Mouse (Mus musculus) mature B cell (primary cell): ENCODE data around the gene Nrcam.

ENCODE experiments used
- in situ Hi-C: fragments of 300-500 bp; cut with MboI; formaldehyde crosslinking; loops from 2 replicates; pipeline ENCODE4 v1.14.3; 2019

Nrcam gene

DNA sequence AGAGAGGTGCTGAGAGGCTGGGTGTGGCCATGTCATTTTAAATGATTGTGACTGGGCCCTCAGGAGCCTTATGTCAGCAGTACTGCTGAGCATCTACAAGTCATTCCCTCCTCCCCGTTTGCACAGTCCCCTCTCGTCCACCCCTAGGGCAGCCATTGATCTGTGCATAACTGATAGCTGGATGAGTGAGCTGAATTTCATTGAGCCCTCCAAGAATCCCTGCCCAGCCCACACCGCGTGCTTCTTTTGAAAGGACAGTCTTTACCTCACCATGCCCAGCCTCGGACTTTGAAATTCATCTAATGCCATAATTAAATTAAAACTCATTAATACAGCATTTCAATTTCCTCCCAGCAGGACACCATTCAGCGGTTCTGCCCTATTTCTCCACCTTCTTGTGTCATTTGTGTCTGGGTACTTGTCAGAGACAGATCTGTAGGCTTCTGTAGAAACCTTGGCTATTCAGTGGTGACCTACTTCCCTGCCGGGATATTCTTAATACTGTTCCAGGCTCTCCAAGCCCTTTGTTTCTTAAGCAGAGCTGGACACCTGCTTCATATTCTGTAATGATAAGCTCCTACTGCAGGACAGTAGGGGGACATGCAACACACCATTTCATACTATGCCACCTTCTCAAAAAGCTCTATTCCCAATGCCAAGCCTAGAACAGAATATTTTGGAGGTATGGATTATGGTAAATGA lies 190.9 kb downstream of the Nrcam start:
- in situ Hi-C loops, result no loop called here

DNA sequence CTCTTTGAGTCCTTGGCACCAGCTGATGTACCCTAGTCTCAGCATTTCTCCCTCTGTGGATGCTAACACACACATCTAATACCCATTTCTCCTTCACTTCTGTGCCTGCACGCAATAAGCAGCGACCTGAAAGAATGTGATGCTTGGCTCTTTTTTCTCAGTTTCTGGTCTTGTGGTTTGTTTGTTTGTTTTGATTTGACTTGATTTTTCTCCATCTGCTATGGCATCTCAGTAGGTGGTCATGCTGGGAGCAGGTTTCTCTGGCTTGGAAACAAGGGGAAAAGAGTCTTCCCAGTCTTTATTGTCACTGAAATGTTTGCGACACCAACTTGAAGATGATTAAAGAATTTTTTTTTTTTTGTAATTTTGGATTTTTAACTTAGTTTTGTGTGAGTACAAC lies 192.8 kb downstream of the Nrcam start:
- in situ Hi-C loops, result no loop called here

DNA sequence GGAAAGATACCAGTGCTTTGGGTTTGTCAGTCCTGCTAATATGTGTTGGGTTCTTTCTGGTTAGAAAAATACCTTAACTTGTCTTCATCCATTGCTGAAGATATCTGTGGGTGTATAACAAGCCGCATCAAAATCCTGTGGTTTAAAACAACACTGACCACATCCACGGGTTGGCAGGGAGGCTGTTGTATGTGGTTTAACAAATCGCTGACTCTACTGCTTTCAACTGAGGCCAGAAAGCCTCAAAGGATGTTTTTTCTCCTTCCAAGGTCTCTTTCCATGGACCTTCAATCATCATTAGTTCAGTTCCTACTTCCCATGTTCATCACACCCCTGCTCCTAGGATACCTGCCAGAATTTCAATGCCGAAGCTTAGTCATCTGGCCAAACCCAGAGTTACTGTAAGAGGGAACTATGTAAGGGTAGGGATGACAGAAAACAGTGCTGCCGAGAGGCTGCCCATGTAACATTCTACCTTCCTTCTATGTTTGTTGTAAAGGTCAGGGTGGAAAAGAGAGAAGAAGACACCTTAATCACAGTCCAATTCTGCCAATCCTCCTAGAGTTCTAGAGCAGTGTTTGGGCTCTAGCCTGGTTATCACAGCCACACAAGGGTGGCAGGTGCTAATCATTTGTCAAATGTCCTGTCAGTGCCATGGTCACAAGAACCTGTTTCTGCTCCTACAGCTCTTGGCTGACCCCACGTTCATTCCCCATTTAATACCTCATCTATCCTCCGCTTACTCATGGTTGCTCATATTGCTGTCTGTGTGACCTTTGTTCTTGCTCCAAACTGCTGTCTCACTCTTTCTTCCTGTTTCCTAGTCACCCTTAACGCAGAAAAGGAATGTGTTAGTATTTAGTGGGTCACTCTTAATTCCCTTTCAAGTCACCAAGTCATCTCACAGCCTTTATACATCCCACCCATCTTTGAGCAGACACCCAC lies 196.2 kb downstream of the Nrcam start:
- in situ Hi-C loops, result no loop called here

DNA sequence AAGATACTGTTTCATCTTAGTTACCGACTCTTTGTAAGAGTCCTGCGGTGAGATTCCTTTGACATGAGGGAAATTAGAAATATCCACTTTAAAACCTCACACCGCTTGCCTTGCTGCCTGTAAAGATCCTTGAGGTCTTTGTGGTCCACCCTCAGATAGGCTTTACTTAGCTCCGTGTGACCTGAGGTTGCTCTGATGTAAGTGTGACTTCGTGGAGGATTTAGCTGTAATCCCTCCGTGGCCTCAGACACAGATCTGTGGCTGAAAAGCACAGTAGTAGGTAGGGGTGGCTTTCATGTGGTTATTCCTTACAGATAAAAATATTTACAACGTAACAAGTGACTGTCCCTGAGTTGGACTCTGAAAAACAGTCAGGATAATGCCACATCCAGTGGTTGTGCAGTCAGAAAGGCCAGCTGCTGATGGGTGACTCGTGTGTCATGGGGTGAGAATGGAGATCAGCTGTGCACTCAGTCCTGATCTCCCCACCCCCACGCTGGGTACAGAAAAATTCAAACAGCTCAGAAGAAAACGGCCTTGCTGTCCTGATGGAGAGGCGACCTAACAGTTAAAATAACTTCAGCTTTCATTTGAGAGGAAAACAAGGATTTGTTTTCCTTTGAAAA lies 199.8 kb downstream of the Nrcam start:
- in situ Hi-C loops, result no loop called here

DNA sequence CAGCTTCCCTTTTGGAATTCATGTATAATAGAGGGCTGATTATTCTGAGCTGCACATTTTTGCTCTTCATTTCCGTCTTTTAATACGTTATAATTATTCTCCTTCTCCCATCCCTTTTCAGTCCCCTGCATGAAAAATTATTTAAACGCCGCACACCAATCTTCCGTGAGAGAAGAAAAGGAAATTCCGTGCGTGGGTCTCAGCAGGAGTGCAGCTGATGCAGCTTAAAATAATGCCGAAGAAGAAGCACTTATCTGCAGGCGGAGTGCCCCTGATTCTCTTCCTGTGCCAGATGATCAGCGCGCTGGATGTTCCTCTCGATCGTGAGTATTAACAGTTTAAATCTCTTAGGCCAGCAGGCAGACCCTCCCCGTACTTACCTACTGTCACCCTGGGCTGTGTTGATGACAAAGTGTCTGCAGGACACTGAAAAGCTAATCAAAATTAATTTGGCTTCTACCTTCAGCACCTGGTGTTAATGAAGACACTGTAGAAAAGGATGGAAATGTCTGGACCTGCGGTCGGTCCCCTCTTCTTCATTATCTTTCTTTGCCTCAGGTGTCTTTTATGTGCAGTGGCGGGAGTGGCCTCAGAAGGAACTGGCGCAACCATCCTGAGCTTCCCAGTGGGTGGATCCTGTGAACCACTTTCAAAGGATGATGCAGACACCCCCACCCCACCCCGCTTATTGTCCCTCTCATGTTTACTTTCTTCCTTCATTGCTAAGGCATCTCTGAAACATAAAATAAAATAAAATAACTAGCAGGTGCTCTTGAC lies 203.8 kb downstream of the Nrcam start:
- in situ Hi-C loops, result no loop called here

DNA sequence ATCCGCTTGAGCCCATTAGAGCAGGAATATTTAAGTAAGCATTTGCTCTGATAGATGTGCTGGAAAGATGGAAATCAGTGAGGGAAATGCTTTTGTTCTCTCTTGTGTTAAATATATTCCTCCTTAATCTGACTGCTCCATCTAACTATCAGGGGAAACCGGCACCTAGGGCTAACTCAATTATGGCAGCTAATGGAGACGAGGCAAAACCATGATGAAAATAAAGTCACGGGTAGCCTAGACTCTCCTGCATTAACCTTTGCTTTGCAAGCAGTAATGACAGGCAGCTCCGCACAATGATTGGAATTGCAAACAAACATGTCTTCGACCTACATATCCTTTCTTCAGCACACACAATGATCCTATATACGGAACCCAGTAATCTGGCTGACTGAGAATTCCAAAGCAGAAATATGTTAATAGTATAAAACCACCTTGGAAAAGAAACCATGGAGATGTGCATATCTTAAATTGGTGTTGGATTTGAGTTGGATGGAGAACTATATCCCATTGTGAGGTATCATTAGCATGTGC lies 205.5 kb downstream of the Nrcam start:
- in situ Hi-C loops, result no loop called here

DNA sequence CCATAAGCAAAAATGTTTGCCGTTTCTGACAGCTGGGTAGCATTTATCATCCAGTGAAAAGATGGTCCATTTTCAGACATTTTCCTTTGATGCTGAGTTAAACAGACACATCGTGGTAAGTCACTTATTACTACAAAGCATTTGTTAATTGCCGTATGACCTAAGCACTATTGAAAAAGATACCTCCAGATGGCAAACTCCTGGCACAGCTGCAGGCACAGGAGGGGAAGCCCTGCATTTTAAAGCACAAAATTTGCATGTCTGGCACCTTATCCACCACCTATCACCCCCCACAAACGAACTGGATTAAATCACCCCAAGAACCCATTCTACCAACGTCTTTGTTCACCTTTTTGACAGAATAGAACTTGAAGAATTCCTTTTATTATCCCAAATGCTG lies 206.9 kb downstream of the Nrcam start:
- in situ Hi-C loops, result no loop called here

DNA sequence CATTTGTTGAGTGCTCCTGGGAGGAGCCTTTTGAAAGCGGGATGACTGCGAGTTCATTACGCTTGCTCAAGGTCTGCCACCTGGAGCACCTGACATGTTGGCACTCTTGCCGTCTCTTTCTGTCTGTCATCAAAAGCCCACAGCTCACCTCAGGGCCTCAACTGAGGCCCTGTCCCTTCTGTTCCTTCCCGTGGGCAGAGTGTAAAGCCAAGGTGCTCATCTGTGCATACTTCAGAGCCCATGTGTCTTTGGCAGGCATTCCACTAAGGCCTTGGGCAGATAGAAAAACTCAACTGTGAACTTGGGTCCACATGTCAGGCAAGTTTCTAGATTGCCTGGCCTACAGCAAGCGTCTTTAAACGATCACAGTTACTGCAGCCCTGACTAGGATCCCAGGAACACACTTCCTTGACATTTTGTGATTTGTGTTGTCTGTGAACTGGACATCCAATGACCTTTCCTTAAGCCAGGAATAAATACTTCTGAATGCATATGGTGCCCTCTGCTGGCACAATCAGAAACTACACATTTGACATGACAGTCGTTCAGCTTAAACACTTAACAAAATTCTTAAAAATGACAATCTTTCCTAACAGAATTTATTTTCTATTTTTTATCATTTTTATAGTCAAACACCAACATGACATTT lies 219.2 kb downstream of the Nrcam start:
- in situ Hi-C loops, result no loop called here

DNA sequence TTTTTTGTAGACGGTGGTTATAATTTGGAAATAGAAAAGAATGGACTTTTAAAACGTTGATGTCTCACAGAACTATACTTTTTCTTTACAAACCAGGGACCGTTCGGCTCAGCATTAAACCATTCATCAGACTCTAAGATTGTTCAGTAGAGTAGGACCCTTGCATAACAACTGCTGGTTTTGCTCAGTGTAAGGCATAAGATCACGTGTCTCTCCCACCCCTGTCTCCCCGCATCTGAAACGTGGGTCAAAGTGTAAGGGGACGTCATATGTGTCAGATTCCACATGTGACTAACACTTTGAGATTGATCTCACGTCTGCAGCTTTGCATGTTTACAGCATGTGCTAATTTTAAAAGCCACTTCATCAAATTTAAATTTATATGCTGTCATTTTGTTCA lies 219.8 kb downstream of the Nrcam start:
- in situ Hi-C loops, result no loop called here

DNA sequence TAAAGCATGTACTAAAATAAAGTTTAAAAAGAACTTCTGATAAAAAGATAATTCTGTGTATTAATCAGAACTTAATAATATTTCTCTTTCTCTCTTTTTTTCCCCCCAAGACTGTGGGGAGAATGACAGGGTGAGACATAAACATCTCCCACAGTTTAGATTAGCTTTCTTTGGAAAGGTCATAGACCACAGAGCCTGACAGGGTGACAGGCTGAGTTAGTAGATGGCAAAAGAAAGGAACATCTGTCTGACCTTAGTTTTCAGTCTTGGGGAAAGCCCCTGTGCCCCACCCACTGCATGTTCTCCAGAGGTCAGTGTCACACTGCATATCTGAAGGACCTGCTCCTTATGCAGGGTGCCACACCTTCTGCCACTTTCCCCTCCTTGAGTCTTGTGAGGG lies 222.9 kb downstream of the Nrcam start:
- in situ Hi-C loops, result no loop called here

DNA sequence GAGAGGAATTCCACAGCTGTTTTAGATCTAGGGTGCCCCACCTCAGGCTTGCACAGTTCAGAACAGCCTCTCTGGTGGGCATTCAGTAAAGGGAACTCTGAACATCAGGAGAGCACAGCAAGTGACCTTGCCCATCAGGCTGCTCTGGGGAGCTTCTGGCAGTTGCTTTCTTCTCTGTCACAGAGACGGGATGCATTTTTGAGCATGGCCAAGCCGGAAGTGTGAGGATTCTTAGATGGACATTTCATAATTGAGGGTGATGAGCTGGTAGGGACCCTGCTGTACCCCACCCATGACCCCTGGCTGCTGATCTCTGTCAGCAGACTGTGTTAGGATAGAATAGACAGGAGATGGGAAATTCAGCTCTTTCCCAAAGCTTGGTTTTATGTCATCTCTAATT lies 225.4 kb downstream of the Nrcam start:
- in situ Hi-C loops, result no loop called here

DNA sequence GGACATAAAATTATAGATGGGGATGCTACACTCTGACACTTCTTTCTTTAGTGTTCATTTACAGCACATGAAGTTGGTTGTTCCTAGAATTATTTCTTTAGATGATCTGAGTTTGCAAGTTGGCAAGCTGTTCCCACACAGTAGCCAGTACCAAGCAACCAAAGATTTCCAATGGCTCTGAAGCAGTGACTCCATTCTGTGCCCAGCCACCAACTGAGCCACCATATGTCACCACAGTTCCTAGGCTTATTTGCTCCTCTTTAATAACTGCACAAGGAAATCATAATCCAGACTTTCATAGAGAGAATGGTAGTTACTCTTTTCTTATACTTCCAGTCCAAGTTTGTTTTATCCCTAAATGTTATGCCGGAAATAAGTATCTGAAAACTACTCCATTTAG lies 226.1 kb downstream of the Nrcam start:
- in situ Hi-C loops, result no loop called here

DNA sequence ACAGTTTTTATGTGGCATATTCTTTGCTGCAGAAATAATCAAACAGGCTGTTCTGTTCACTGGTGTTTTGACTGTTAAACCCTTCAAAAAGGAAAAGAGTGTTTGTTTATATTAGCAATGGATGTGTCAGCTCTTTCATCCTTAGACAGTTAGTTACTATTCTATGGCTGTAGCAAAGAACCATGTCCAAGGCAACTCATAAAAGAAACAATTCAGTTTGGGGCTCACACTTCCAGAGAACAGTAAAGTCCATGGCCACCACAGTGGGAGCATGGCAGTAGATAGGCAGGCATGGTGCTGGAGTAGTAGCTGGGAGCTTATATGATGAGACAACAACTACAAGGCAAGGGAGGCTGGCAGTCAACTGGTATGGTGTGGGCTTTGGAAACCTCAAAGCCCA lies 231.3 kb downstream of the Nrcam start:
- in situ Hi-C loops, result no loop called here

DNA sequence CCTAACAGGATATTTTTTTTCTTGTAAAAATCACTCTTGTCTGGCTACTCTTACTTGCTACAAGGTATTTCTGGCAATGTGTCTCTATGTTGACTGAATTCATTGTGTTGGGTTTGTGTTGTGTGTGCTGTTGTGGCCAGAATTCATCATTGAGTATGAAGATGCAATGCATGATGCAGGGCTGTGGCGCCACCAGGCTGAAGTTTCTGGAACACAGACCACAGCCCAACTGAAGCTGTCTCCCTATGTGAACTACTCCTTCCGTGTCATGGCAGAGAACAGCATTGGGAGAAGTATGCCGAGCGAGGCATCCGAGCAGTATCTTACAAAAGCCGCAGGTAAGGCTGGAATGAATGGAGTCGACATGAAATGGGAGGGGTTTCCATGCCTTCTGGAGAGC lies 241.4 kb downstream of the Nrcam start:
- in situ Hi-C loops, result no loop called here

DNA sequence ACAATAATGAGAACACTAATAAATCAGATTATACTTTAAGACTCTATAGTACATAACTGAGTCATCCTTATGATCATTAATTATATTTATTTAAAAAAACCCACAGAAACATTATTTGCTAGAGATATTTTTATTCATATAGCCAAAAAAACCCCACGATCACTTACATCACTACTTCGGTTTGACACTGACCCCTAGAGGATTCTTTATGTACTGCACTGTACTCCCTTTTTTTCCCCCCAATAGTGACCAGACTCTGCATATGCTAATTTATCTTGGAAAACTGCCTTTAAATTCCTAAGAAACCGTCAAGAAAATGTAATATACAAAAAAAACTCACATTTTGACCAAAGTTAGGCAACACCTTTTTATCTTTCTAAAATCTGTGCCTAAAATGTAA lies 244.0 kb downstream of the Nrcam start:
- in situ Hi-C loops, result no loop called here

DNA sequence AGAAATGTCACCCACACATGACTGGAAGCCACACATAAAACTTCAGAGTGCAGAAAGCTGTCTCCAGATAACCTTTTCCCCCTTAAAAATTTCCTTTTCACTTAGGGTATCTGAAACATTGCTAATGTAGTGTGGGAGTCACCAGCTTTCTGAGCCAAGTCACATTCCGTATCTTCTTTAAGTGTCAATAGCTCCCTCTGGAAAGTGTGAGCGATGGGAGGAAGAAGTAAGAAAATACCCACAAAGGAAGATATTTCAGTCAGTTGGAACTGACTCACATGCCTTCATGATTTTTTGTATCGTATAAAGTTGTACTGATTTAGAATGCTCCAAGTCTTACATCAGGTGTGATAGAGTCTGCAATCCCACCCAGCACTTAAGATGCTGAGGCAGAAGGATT lies 245.5 kb downstream of the Nrcam start:
- in situ Hi-C loops, result no loop called here

DNA sequence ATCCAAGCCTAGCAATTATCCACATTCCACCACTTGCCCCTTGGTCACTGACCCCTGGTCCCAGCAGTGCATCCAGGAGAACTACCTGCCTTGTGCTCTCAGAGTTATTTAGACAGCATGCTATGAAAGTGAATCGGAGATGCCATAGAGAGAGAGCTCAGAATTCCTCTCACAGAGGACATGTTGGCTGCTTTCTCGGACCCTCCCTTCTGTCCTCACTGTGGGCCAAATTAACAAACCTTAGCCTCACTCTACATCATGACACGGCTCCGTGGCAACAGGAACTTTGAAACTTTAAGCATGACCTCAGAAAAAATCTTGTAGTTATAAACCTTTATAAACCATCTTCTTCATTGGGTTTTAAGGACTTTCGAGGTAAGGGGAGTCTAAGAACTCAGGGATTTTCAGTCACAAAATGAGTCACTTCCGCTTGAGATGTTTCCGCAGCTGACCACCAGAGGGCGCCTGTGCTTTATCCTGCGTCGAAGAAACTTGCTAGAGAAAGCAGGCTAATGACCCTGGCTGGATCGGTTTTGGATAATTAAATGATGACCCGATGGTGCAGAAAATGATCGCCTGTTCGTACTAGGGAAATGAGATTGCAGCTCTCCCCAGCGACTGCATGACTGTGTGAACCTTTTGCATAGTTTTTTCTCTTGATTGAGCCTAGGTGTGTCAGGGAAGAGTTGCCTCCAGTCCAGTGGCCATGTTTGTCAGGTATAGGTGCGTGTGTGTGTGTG lies 272.9 kb downstream of the Nrcam start:
- in situ Hi-C loops, result no loop called here

DNA sequence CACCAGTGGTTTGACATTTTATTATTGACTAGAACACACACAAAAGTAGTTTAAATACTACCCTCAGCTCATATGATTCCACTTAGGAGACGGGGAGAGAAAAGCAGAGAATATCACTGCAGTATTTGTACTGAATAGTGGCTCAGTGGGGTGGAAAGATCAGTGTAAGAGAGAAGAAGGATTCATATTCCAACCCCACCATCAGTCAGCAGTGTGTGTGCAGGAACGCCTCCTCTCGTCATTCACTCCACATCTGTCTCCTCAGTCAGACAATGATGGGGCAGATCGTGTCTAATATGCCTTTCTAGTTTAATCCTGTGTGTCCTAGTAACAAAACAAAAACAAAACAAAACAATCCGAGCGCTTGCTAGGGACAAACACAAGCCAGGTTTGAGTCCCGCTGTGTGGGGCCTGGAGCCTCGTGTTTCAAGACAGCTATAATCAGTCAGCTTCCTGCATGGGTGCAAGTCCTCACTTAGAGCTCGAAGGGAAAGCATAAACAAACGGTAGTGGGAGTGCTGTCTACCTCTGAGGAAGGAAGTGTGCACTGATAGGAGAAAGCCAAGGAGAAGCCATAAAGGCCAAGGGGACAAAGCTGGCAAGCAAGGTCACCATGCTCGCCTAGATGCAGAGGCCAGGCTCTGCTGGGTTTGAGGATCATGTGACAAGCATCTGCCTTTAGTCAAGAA lies 273.7 kb downstream of the Nrcam start:
- in situ Hi-C loops, result no loop called here

DNA sequence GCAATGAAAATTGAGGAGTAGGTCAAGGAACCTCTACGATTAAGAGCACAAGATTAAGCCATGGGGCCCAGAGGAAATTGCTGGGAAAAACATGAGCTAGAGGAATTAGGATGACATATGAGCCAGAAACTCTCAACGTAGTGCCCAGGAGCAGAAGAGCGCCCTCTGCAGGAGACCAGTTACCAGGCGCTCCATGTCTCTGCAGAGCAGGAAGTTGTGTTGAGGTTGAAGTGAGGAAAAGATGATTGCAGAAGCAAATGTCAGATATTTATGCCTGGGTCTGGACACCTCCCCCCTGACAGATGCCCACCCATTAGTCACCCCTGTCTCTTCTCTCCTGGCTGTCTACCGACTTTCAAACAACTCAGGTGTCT lies 274.3 kb downstream of the Nrcam start:
- in situ Hi-C loops, result no loop called here

DNA sequence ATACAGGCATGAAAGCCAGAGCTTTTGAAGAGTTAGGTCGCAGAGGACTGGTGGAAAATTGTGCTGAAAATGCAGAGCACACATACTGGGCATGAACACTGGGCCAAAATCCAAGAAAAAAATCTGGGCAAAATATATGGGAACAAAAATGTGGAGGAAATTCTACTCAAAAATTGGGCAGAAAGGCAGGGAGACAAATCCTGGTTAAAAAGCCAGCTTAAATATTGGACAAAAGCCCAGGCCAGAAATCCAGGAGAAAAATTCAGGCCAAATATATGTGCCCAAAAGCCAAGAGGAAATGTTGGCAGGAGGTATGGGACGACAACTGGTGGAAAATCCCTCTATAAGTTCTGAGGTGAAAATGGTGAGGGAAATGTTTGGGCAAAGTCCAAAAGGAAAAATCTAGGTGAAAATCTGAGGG lies 288.3 kb downstream of the Nrcam start:
- in situ Hi-C loops, result no loop called here
